Mouse (Mus musculus) forebrain, embryonic 15.5 days (tissue): ENCODE data around the gene Atg3. TPM values are rescaled to one million over a fixed set of nuclear protein-coding genes. Genes with fewer than 3 reads are reported as not detected.
A peak's percentile ranks its signal among the peaks of the same experiment; 100 is the strongest.

Experiments used
- ATAC-seq: fragments of 200-750 bp; cut with Nextera tagmentation; replicated peaks from 2 replicates; pipeline ENCODE4 v1.8.0; 2017; ENCODE audit warnings: mild to moderate bottlenecking, moderate TSS enrichment, moderate library complexity
- H3K27ac ChIP-seq: fragments of 300-500 bp; sonication (generic); replicated peaks from 2 replicates; pipeline ENCODE4 v1.5.1; 2015; ENCODE audit warnings: mild to moderate bottlenecking, inconsistent platforms
- H3K27me3 ChIP-seq: fragments of 300-500 bp; sonication (generic); 2 replicates; pipeline ENCODE4 v1.6.1; 2015; ENCODE audit warnings: inconsistent platforms
- H3K36me3 ChIP-seq: fragments of 300-500 bp; sonication (generic); 2 replicates; pipeline ENCODE4 v1.6.1; 2015; ENCODE audit warnings: mild to moderate bottlenecking, inconsistent platforms
- H3K4me1 ChIP-seq: fragments of 300-500 bp; sonication (generic); 2 replicates; pipeline ENCODE4 v1.6.1; 2015; ENCODE audit warnings: inconsistent platforms
- H3K4me2 ChIP-seq: fragments of 300-500 bp; sonication (generic); replicated peaks from 2 replicates; pipeline ENCODE4 v1.6.1; 2015; ENCODE audit warnings: mild to moderate bottlenecking, inconsistent platforms
- H3K4me3 ChIP-seq: fragments of 300-500 bp; sonication (generic); 2 replicates; pipeline ENCODE4 v1.5.1; 2015; ENCODE audit warnings: mild to moderate bottlenecking, inconsistent platforms
- H3K9ac ChIP-seq: fragments of 300-500 bp; sonication (generic); replicated peaks from 2 replicates; pipeline ENCODE4 v1.6.1; 2015; ENCODE audit warnings: mild to moderate bottlenecking, inconsistent platforms
- H3K9me3 ChIP-seq: fragments of 300-500 bp; sonication (generic); 2 replicates; pipeline ENCODE4 v1.6.1; 2016; ENCODE audit warnings: inconsistent platforms
- WGBS: fragments of 180-500 bp; shearing (Covaris S2); methylation state at CpG from one replicate; pipeline ENCODE4 v1.1.7; 2015; ENCODE audit warnings: mixed read lengths; 5-methylcytosine and 5-hydroxymethylcytosine counted together
- polyA plus RNA-seq: library from polyadenylated mRNA; unstranded; fragments of >200 nt; fragmentation: Nextera tagmentation; extraction: Ambion mirVana; gene quantifications from 2 replicates; pipeline ENCODE4 v1.2.1, GENCODE M21; 2015

The Atg3 gene
- polyA plus RNA-seq, 1 experiment from 2014 or later = 54.0 TPM

- Histone ChIP-seq H3K27ac (no peak overlapping the region), H3K9ac (no peak overlapping the region), H3K4me1 (no peaks in the 10 kb centered on the region), H3K9me3 (no peaks in the 10 kb centered on the region), H3K27me3 (no peaks in the 10 kb centered on the region), H3K4me3 (no peak overlapping the region), H3K4me2 (no peak overlapping the region), H3K36me3 (peaks cover 75% of the 10 kb centered on the region)
- no peak for ATAC-seq
- 94% methylated on average over 10 of the region's 10 CpGs for whole genome bisulfite sequencing
Measured at GRCm38 (mm10) chr16:45148488-45149082, 10.0 kb upstream of the Atg3 start.

GRCm38 (mm10) chr16:45154741-45155250 lies 3.8 kb upstream of the Atg3 start:
- peaks cover 18% of the 10 kb centered on the region for H3K4me1 ChIP-seq
- WGBS = 79% methylated on average over 3 of the region's 3 CpGs
- H3K9ac ChIP-seq = no peak overlapping the region
- no peak for ATAC-seq
- H3K27me3 ChIP-seq = no peaks in the 10 kb centered on the region
- peaks cover 37% of the 10 kb centered on the region for H3K36me3 ChIP-seq
- H3K4me2 ChIP-seq = no peak overlapping the region
- no peak overlapping the region for H3K4me3 ChIP-seq
- no peaks in the 10 kb centered on the region for H3K9me3 ChIP-seq
- no peak overlapping the region for H3K27ac ChIP-seq

GRCm38 (mm10) chr16:45158136-45158521 lies 456 bp upstream of the Atg3 start:
- ATAC-seq = peak; percentile 80
- H3K4me2 ChIP-seq = peak overlapping the region; percentile 75
- 2% methylated on average over 20 of the region's 20 CpGs for WGBS
- H3K4me3 ChIP-seq = peak overlapping the region; percentile 92
- no peaks in the 10 kb centered on the region for H3K9me3 ChIP-seq
- H3K36me3 ChIP-seq = peaks cover 13% of the 10 kb centered on the region; the same call in 1 of the 2 replicates
- no peaks in the 10 kb centered on the region for H3K27me3 ChIP-seq
- peak overlapping the region; percentile 94 for H3K27ac ChIP-seq
- peak overlapping the region; percentile 86 for H3K9ac ChIP-seq
- H3K4me1 ChIP-seq = peaks cover 27% of the 10 kb centered on the region

GRCm38 (mm10) chr16:45159389-45159716 lies 768 bp downstream of the Atg3 start:
- peaks cover 32% of the 10 kb centered on the region for H3K4me1 ChIP-seq
- no peaks in the 10 kb centered on the region for H3K9me3 ChIP-seq
- H3K27ac ChIP-seq = peak overlapping the region; percentile 94
- 5% methylated on average over 11 of the region's 11 CpGs for WGBS
- ATAC-seq = no peak
- H3K9ac ChIP-seq = peak overlapping the region; percentile 86
- no peaks in the 10 kb centered on the region for H3K27me3 ChIP-seq
- H3K36me3 ChIP-seq = peaks cover 13% of the 10 kb centered on the region; the same call in 1 of the 2 replicates
- peak overlapping the region; percentile 92 for H3K4me3 ChIP-seq
- H3K4me2 ChIP-seq = peak overlapping the region; percentile 72

GRCm38 (mm10) chr16:45178552-45178951 lies 20.0 kb downstream of the Atg3 start:
- WGBS = 83% methylated on average over 2 of the region's 2 CpGs
- Histone ChIP-seq H3K27ac (no peak overlapping the region), H3K4me1 (no peaks in the 10 kb centered on the region), H3K4me2 (no peak overlapping the region), H3K9ac (no peak overlapping the region), H3K4me3 (no peak overlapping the region), H3K36me3 (peaks cover 13% of the 10 kb centered on the region), H3K27me3 (no peaks in the 10 kb centered on the region), H3K9me3 (no peaks in the 10 kb centered on the region)
- ATAC-seq = no peak

GRCm38 (mm10) chr16:45181824-45182223 lies 23.2 kb downstream of the Atg3 start:
- no peak overlapping the region for H3K27ac ChIP-seq
- H3K4me3 ChIP-seq = no peak overlapping the region
- no peaks in the 10 kb centered on the region for H3K27me3 ChIP-seq
- no peak for ATAC-seq
- no peaks in the 10 kb centered on the region for H3K4me1 ChIP-seq
- H3K9me3 ChIP-seq = no peaks in the 10 kb centered on the region
- H3K9ac ChIP-seq = no peak overlapping the region
- no peak overlapping the region for H3K4me2 ChIP-seq
- 93% methylated on average over 5 of the region's 5 CpGs for WGBS
- peaks cover 18% of the 10 kb centered on the region for H3K36me3 ChIP-seq

GRCm38 (mm10) chr16:45192613-45193012 lies 34.0 kb downstream of the Atg3 start:
- Histone ChIP-seq H3K9ac (no peak overlapping the region), H3K27ac (no peak overlapping the region), H3K27me3 (no peaks in the 10 kb centered on the region), H3K36me3 (peaks cover 13% of the 10 kb centered on the region), H3K9me3 (no peaks in the 10 kb centered on the region), H3K4me2 (no peak overlapping the region), H3K4me3 (no peak overlapping the region), H3K4me1 (no peaks in the 10 kb centered on the region)
- 6% methylated on average over 1 of the region's 1 CpGs for WGBS
- ATAC-seq = peak; percentile 63

- Histone ChIP-seq H3K4me3 (no peak overlapping the region), H3K27me3 (no peaks in the 10 kb centered on the region), H3K4me1 (no peaks in the 10 kb centered on the region), H3K9ac (no peak overlapping the region), H3K27ac (no peak overlapping the region), H3K9me3 (no peaks in the 10 kb centered on the region), H3K4me2 (no peak overlapping the region), H3K36me3 (no peaks in the 10 kb centered on the region)
- WGBS = 27% methylated on average over 6 of the region's 6 CpGs
- ATAC-seq = peak; percentile 96
Measured at GRCm38 (mm10) chr16:45196816-45197215, 38.2 kb downstream of the Atg3 start.

GRCm38 (mm10) chr16:45201395-45201794 lies 42.8 kb downstream of the Atg3 start:
- 92% methylated on average over 2 of the region's 2 CpGs for WGBS
- H3K9me3 ChIP-seq = no peaks in the 10 kb centered on the region
- no peak overlapping the region for H3K27ac ChIP-seq
- H3K4me2 ChIP-seq = no peak overlapping the region
- H3K36me3 ChIP-seq = no peaks in the 10 kb centered on the region
- no peak overlapping the region for H3K4me3 ChIP-seq
- no peak overlapping the region for H3K9ac ChIP-seq
- H3K4me1 ChIP-seq = no peaks in the 10 kb centered on the region
- ATAC-seq = no peak
- H3K27me3 ChIP-seq = no peaks in the 10 kb centered on the region

GRCm38 (mm10) chr16:45204438-45204837 lies 45.9 kb downstream of the Atg3 start:
- Histone ChIP-seq H3K4me2 (no peak overlapping the region), H3K27me3 (no peaks in the 10 kb centered on the region), H3K27ac (no peak overlapping the region), H3K4me1 (no peaks in the 10 kb centered on the region), H3K9me3 (no peaks in the 10 kb centered on the region), H3K4me3 (no peak overlapping the region), H3K36me3 (no peaks in the 10 kb centered on the region), H3K9ac (no peak overlapping the region)
- ATAC-seq = no peak
- 90% methylated on average over 4 of the region's 4 CpGs for WGBS

- Histone ChIP-seq H3K9me3 (no peaks in the 10 kb centered on the region), H3K27ac (no peak overlapping the region), H3K4me2 (no peak overlapping the region), H3K4me1 (no peaks in the 10 kb centered on the region), H3K27me3 (no peaks in the 10 kb centered on the region), H3K9ac (no peak overlapping the region), H3K36me3 (no peaks in the 10 kb centered on the region), H3K4me3 (no peak overlapping the region)
- 76% methylated on average over 12 of the region's 12 CpGs for WGBS
- no peak for ATAC-seq
Measured at GRCm38 (mm10) chr16:45204859-45205670, 46.5 kb downstream of the Atg3 start.

- no peak overlapping the region for H3K4me2 ChIP-seq
- ATAC-seq = no peak
- no peak overlapping the region for H3K27ac ChIP-seq
- no peaks in the 10 kb centered on the region for H3K4me1 ChIP-seq
- H3K9me3 ChIP-seq = no peaks in the 10 kb centered on the region
- H3K36me3 ChIP-seq = no peaks in the 10 kb centered on the region
- H3K27me3 ChIP-seq = no peaks in the 10 kb centered on the region
- no peak overlapping the region for H3K9ac ChIP-seq
- WGBS = 16% methylated on average over 2 of the region's 2 CpGs
- H3K4me3 ChIP-seq = no peak overlapping the region
Measured at GRCm38 (mm10) chr16:45222016-45222415, 63.4 kb downstream of the Atg3 start.
